Comparison of ENCODE assay signal across 8 mouse cellular contexts in the genomic region with DNA sequence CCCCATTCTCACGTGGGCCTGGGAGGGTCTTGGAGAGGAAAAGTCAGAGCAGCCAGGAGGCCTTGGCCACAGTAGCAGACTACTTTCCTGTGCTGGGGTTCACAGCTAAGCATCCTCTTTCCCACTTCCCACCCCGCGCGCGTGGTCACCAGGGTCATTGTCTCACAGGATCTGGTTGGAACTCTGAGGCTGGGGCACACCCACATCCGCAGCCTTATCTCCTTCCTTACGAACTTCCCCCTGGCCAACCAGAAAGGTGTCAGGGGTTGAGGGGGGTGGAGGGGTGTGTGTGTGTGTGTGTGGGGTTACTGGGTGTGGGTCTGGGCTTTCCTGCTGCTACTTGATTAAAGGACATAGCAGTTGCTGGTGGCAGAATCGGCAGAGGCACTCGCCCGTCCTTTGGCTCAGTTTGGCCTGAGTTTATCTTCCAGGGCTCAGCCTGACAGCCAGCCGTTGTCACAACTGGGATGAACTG. TPM values are rescaled to one million over a fixed set of nuclear protein-coding genes. Genes with fewer than 3 reads are reported as not detected.
A peak's percentile ranks its signal among the peaks of the same experiment; 100 is the strongest.
DNase-seq lines count a peak whose midpoint lies in the region; ATAC-seq and TF ChIP-seq lines count a peak whose summit lies in the region.

No protein-coding gene starts in this region.

- H3K9me3 ChIP-seq in MEL (replicated peaks; ENCODE audit: insufficient read depth, low read length), result no peaks in the 10 kb centered on the region
- no peaks in the 10 kb centered on the region for H3K9me3 ChIP-seq in erythroblast, embryonic 14.5 days (ENCODE audit: control insufficient read depth, low read length)
- H3K9me3 ChIP-seq in midbrain, embryonic 11.5 days (ENCODE audit: control insufficient read depth, low read length), result no peaks in the 10 kb centered on the region

- H3K27me3 ChIP-seq in MEL (ENCODE audit: control insufficient read depth in 1 of 2, insufficient read depth in 2 of 2, low read length in 2 of 2), result no peaks in the 10 kb centered on the region
- H3K27me3 ChIP-seq in erythroblast, embryonic 14.5 days (ENCODE audit: control insufficient read depth), result peaks cover 94% of the 10 kb centered on the region
- no peaks in the 10 kb centered on the region for H3K27me3 ChIP-seq in midbrain, embryonic 11.5 days (ENCODE audit: control insufficient read depth, insufficient read depth, low read length)

- H3K27ac ChIP-seq in MEL (ENCODE audit: control insufficient read depth, low read depth, low read length), result peak overlapping the region; percentile 97
- H3K27ac ChIP-seq in midbrain, embryonic 11.5 days (ENCODE audit: low read depth, low read length), result no peak overlapping the region

- H3K4me2 ChIP-seq in midbrain, embryonic 11.5 days, result no peak overlapping the region

- no peak for ATAC-seq in midbrain, embryonic 11.5 days (ENCODE audit: low FRiP score)

- TF ChIP-seq RAD21 in MEL (IDR thresholded peaks at IDR 0.05; ENCODE audit: low read depth, low read length), result no peak; the same call in 1 of the 2 replicates

- peak; percentile 92 to 99 for TF ChIP-seq EP300 in MEL (IDR thresholded peaks at IDR 0.05; ENCODE audit: low read depth in 1 of 2, low read length in 2 of 2)

- TF ChIP-seq CTCF in MEL (IDR thresholded peaks at IDR 0.05 in 2 of 3, conservative IDR thresholded peaks at IDR 0.05 in 1 of 3; ENCODE audit: control insufficient read depth in 1 of 3, insufficient read depth in 1 of 3, low read depth in 2 of 3, low read length in 3 of 3, poor library complexity in 1 of 3, severe bottlenecking in 1 of 3), result no peak

- H3K9ac ChIP-seq in MEL (ENCODE audit: control insufficient read depth, low read depth, low read length, poor library complexity, severe bottlenecking), result peak overlapping the region; percentile 69
- H3K9ac ChIP-seq in midbrain, embryonic 11.5 days (ENCODE audit: low read length), result no peak overlapping the region

- WGBS in midbrain, embryonic 11.5 days, result 81% methylated on average over 11 of the region's 11 CpGs

- peaks cover 14 to 49% of the 10 kb centered on the region in 2 experiments for H3K4me1 ChIP-seq in MEL (ENCODE audit: control insufficient read depth in 1 of 2, insufficient read depth in 2 of 2, low read length in 2 of 2)
- H3K4me1 ChIP-seq in erythroblast, embryonic 14.5 days (ENCODE audit: control insufficient read depth), result peaks cover 68% of the 10 kb centered on the region
- no peaks in the 10 kb centered on the region for H3K4me1 ChIP-seq in midbrain, embryonic 11.5 days (ENCODE audit: control insufficient read depth, insufficient read depth, low read length)

- peaks cover 0 to 35% of the 10 kb centered on the region in 2 experiments; a peak in 2 of 4 replicates for H3K36me3 ChIP-seq in MEL (ENCODE audit: control insufficient read depth in 1 of 2, insufficient read depth in 2 of 2, low read length in 2 of 2)
- H3K36me3 ChIP-seq in erythroblast, embryonic 14.5 days (ENCODE audit: control insufficient read depth), result no peaks in the 10 kb centered on the region; the same call in 1 of the 2 replicates
- no peaks in the 10 kb centered on the region for H3K36me3 ChIP-seq in midbrain, embryonic 11.5 days (ENCODE audit: control insufficient read depth, insufficient read depth, low read length)

- H3K79me2 ChIP-seq in MEL (ENCODE audit: control insufficient read depth, insufficient read depth, low read length, poor library complexity), result no peaks in the 10 kb centered on the region; the same call in 1 of the 2 replicates

- DNase-seq in MEL (ENCODE audit: low read depth, low spot score), result peak; percentile 97
- DNase-seq in kidney, adult 9 months, result peak; percentile 78
- peak; percentile 69 for DNase-seq in lung, postnatal 14 days
- no peak for DNase-seq in frontal cortex, postnatal 36 days (ENCODE audit: low spot score in 2 of 2)
- DNase-seq in midbrain, embryonic 11.5 days (ENCODE audit: low spot score, missing footprints), result no peak
- no peak for DNase-seq in right cerebral cortex, postnatal 4 days
- no peak for DNase-seq in urinary bladder, postnatal 25 days (ENCODE audit: low spot score)

- peak overlapping the region; percentile 8 to 34 for H3K4me3 ChIP-seq in MEL (ENCODE audit: control insufficient read depth in 1 of 2, insufficient read depth in 1 of 2, low read depth in 2 of 2, low read length in 2 of 2)
- H3K4me3 ChIP-seq in erythroblast, embryonic 14.5 days (replicated peaks), result peak overlapping the region; percentile 21
- H3K4me3 ChIP-seq in midbrain, embryonic 11.5 days (ENCODE audit: low read depth, low read length), result no peak overlapping the region

- peak; percentile 71 to 93 for TF ChIP-seq POLR2A in MEL (IDR thresholded peaks at IDR 0.05; ENCODE audit: control insufficient read depth in 1 of 2, insufficient read depth in 1 of 2, low read depth in 1 of 2, low read length in 2 of 2, poor library complexity in 1 of 2)

TF ChIP-seq in MEL, 35 proteins besides CTCF, POLR2A, EP300 and RAD21:
- TF ChIP-seq CHD1 (IDR thresholded peaks at IDR 0.05; ENCODE audit: low read depth, low read length), result peak; percentile 66; the same call in 1 of the 2 replicates
- TF ChIP-seq JUND (IDR thresholded peaks at IDR 0.05; ENCODE audit: low read depth, low read length), result no peak
- TF ChIP-seq ZKSCAN1 (IDR thresholded peaks at IDR 0.05; ENCODE audit: low read depth, low read length), result no peak
- no peak for TF ChIP-seq UBTF (IDR thresholded peaks at IDR 0.05; ENCODE audit: borderline replicate concordance, insufficient read depth, low read depth, low read length)
- no peak for TF ChIP-seq SMC3 (IDR thresholded peaks at IDR 0.05; ENCODE audit: low read depth, low read length)
- peak; percentile 65 for TF ChIP-seq NELFE (IDR thresholded peaks at IDR 0.05; ENCODE audit: low read depth, low read length)
- TF ChIP-seq ZNF384 (IDR thresholded peaks at IDR 0.05; ENCODE audit: low read depth, low read length), result no peak
- peak; percentile 38 for TF ChIP-seq USF1 (IDR thresholded peaks at IDR 0.05; ENCODE audit: low read depth, low read length)
- TF ChIP-seq SIN3A (IDR thresholded peaks at IDR 0.05; ENCODE audit: low read length), result peak; percentile 92
- no peak for TF ChIP-seq ZC3H11A (IDR thresholded peaks at IDR 0.05; ENCODE audit: low read depth, low read length)
- peak; percentile 39; the same call in 1 of the 2 replicates for TF ChIP-seq ELF1 (IDR thresholded peaks at IDR 0.05; ENCODE audit: low read depth, low read length)
- TF ChIP-seq MAZ (IDR thresholded peaks at IDR 0.05; ENCODE audit: low read depth, low read length), result peak; percentile 97
- peak; percentile 97 for TF ChIP-seq TCF12 (IDR thresholded peaks at IDR 0.05; ENCODE audit: low read depth, low read length)
- peak; percentile 50 for TF ChIP-seq MXI1 (IDR thresholded peaks at IDR 0.05; ENCODE audit: low read depth, low read length)
- TF ChIP-seq BHLHE40 (IDR thresholded peaks at IDR 0.05; ENCODE audit: borderline replicate concordance, low read depth, low read length), result peak; percentile 77
- TF ChIP-seq POLR2AphosphoS2 (IDR thresholded peaks at IDR 0.05; ENCODE audit: low read length), result peak; percentile 70
- TF ChIP-seq KAT2A (conservative IDR thresholded peaks at IDR 0.05; ENCODE audit: low read depth, low read length), result 0 out of 2 replicates have a peak, but pooled peaks have one; percentile 25
- TF ChIP-seq MEF2A (IDR thresholded peaks at IDR 0.05; ENCODE audit: extremely low read depth, insufficient replicate concordance, low read depth, low read length, poor library complexity, severe bottlenecking), result 0 out of 2 replicates have a peak, but pooled peaks have one; percentile 41
- peak; percentile 71; the same call in 1 of the 2 replicates for TF ChIP-seq ZMIZ1 (IDR thresholded peaks at IDR 0.05; ENCODE audit: low read depth, low read length)
- peak; percentile 85 for TF ChIP-seq TBP (IDR thresholded peaks at IDR 0.05; ENCODE audit: low read depth, low read length)
- peak; percentile 95 for TF ChIP-seq ETS1 (IDR thresholded peaks at IDR 0.05; ENCODE audit: low read depth, low read length)
- TF ChIP-seq GATA1 (IDR thresholded peaks at IDR 0.05; ENCODE audit: low read depth, low read length), result peak; percentile 92
- TF ChIP-seq HCFC1 (IDR thresholded peaks at IDR 0.05; ENCODE audit: low read depth, low read length), result peak; percentile 66
- no peak for TF ChIP-seq USF2 (IDR thresholded peaks at IDR 0.05; ENCODE audit: borderline replicate concordance in 1 of 2, insufficient read depth in 1 of 2, low read depth in 1 of 2, low read length in 2 of 2)
- peak; percentile 85 for TF ChIP-seq TAL1 (IDR thresholded peaks at IDR 0.05; ENCODE audit: low read length)
- peak; percentile 68; the same call in 1 of the 2 replicates for TF ChIP-seq MAX (IDR thresholded peaks at IDR 0.05; ENCODE audit: low read length)
- TF ChIP-seq MAFK (IDR thresholded peaks at IDR 0.05; ENCODE audit: borderline replicate concordance, low read depth, low read length), result no peak
- TF ChIP-seq MYC (IDR thresholded peaks at IDR 0.05; ENCODE audit: low read depth, low read length), result peak; percentile 74
- TF ChIP-seq GABPA (IDR thresholded peaks at IDR 0.05; ENCODE audit: low read depth, low read length), result no peak
- peak; percentile 93 for TF ChIP-seq MYB (IDR thresholded peaks at IDR 0.05; ENCODE audit: low read depth, low read length)
- no peak for TF ChIP-seq E2F4 (IDR thresholded peaks at IDR 0.05; ENCODE audit: borderline replicate concordance, low read depth, low read length)
- TF ChIP-seq RCOR1 (IDR thresholded peaks at IDR 0.05; ENCODE audit: low read depth, low read length), result peak; percentile 87; the same call in 1 of the 2 replicates

RNA-seq across cellular contexts. Expression of a gene that starts 13.0 kb away (rescaled TPM):
- total RNA-seq in MEL (2012; rRNA removed), result 10.5 and 11.1 TPM in 2 replicates
- 100 to 1,000 TPM in 1 of 2 experiments, not detected in 1; 102 TPM for polyA plus RNA-seq in MEL (2012; ENCODE audit: insufficient read depth in 1 of 2, insufficient read length in 2 of 2, low read depth in 1 of 2, low replicate concordance in 2 of 2, missing spikeins in 1 of 2)
- 6.1 and 8.9 TPM in 2 replicates for polyA plus RNA-seq in erythroblast, embryonic 14.5 days (2012)
- polyA plus RNA-seq in midbrain, embryonic 11.5 days (2014; fragmentation: Nextera tagmentation; extraction: Ambion mirVana), result 6.1 and 6.4 TPM in 2 replicates

Comparison
In these comparisons a context has a peak if more than half of its experiments do, and no peak if none do; other contexts are left out.
1. DNase-seq: peak in MEL (single experiment), kidney, adult 9 months (single experiment) and lung, postnatal 14 days (single experiment); none in frontal cortex, postnatal 36 days (0 of 2), midbrain, embryonic 11.5 days (single experiment), right cerebral cortex, postnatal 4 days (single experiment) and urinary bladder, postnatal 25 days (single experiment).